Mouse (Mus musculus): ENCODE data around the gene Nova2.

Nova2 gene

GRCm38 (mm10) chr7:18924321-18924720 lies 1.4 kb upstream of the Nova2 start:
- no peak for DNase-seq (ENCODE audit: low spot score)

GRCm38 (mm10) chr7:18926041-18926790 lies 528 bp downstream of the Nova2 start:
- no peak for DNase-seq (ENCODE audit: low spot score)

- DNase-seq (ENCODE audit: low spot score), result no peak
Measured at GRCm38 (mm10) chr7:18926911-18927310, 1.2 kb downstream of the Nova2 start.

- DNase-seq (ENCODE audit: low spot score), result no peak
Measured at GRCm38 (mm10) chr7:18927759-18928158, 2.1 kb downstream of the Nova2 start.

GRCm38 (mm10) chr7:18942376-18942775 lies 16.7 kb downstream of the Nova2 start:
- no peak for DNase-seq (ENCODE audit: low spot score)

- no peak for DNase-seq (ENCODE audit: low spot score)
Measured at GRCm38 (mm10) chr7:18942815-18943214, 17.1 kb downstream of the Nova2 start.

GRCm38 (mm10) chr7:18948151-18948550 lies 22.5 kb downstream of the Nova2 start:
- no peak for DNase-seq (ENCODE audit: low spot score)

GRCm38 (mm10) chr7:18949781-18950522 lies 24.3 kb downstream of the Nova2 start:
- no peak for DNase-seq (ENCODE audit: low spot score)

GRCm38 (mm10) chr7:18950523-18951315 lies 25.0 kb downstream of the Nova2 start:
- DNase-seq (ENCODE audit: low spot score), result no peak

- DNase-seq (ENCODE audit: low spot score), result peak; percentile 60
Measured at GRCm38 (mm10) chr7:18951397-18951796, 25.7 kb downstream of the Nova2 start.

GRCm38 (mm10) chr7:18957569-18958383 lies 32.1 kb downstream of the Nova2 start:
- DNase-seq (ENCODE audit: low spot score), result peak; percentile 27

- DNase-seq (ENCODE audit: low spot score), result no peak
Measured at GRCm38 (mm10) chr7:18958384-18958766, 32.7 kb downstream of the Nova2 start.

- no peak for DNase-seq (ENCODE audit: low spot score)
Measured at GRCm38 (mm10) chr7:18959446-18959845, 33.8 kb downstream of the Nova2 start.

GRCm38 (mm10) chr7:18962171-18962792 lies 36.6 kb downstream of the Nova2 start:
- DNase-seq (ENCODE audit: low spot score), result no peak

- no peak for DNase-seq (ENCODE audit: low spot score)
Measured at GRCm38 (mm10) chr7:18962795-18963194, 37.1 kb downstream of the Nova2 start.

GRCm38 (mm10) chr7:18963294-18963843 lies 37.7 kb downstream of the Nova2 start:
- DNase-seq (ENCODE audit: low spot score), result no peak

- DNase-seq (ENCODE audit: low spot score), result no peak
Measured at GRCm38 (mm10) chr7:18965312-18965711, 39.6 kb downstream of the Nova2 start.

- no peak for DNase-seq (ENCODE audit: low spot score)
Measured at GRCm38 (mm10) chr7:18967603-18968002, 41.9 kb downstream of the Nova2 start.

GRCm38 (mm10) chr7:18970956-18971355 lies 45.3 kb downstream of the Nova2 start:
- DNase-seq (ENCODE audit: low spot score), result no peak

GRCm38 (mm10) chr7:18978381-18978780 lies 52.7 kb downstream of the Nova2 start:
- no peak for DNase-seq (ENCODE audit: low spot score)

GRCm38 (mm10) chr7:18986503-18986902 lies 60.8 kb downstream of the Nova2 start:
- DNase-seq (ENCODE audit: low spot score), result no peak
